Mouse (Mus musculus): ENCODE results near the gene Agtrap. TPM values are rescaled to one million over a fixed set of nuclear protein-coding genes. Genes with fewer than 3 reads are reported as not detected.
"Not testable (repeated sequence)": the region's sequence is repeated elsewhere in the genome, so short reads cannot be mapped to it uniquely, and the experiment has no call there.

The Agtrap gene
- polyA plus RNA-seq, 1 experiment from 2014 or later = 10.9 TPM

GRCm38 (mm10) chr4:148053417-148053920 is 34.4 kb downstream of the Agtrap start:
- Histone ChIP-seq H3K9ac (ENCODE audit: low read depth, low read length) (no peak overlapping the region), H3K4me2 (replicated peaks; ENCODE audit: low read depth, low read length) (no peak overlapping the region), H3K27ac (ENCODE audit: low read depth, low read length) (no peak overlapping the region), H3K9me3 (ENCODE audit: control insufficient read depth, low read length) (no peaks in the 10 kb centered on the region), H3K27me3 (ENCODE audit: control insufficient read depth, insufficient read depth, low read length) (no peaks in the 10 kb centered on the region), H3K36me3 (ENCODE audit: control insufficient read depth, insufficient read depth, low read length) (peaks cover 24% of the 10 kb centered on the region), H3K4me1 (replicated peaks; ENCODE audit: control insufficient read depth, insufficient read depth, low read length) (no peaks in the 10 kb centered on the region), H3K4me3 (ENCODE audit: low read depth, low read length) (no peak overlapping the region)
- WGBS = 95% methylated on average over 12 of the region's 12 CpGs
- ATAC-seq (ENCODE audit: low FRiP score) = no peak
- no peak for DNase-seq (ENCODE audit: low spot score)

GRCm38 (mm10) chr4:148052976-148053375 is 34.9 kb downstream of the Agtrap start:
- H3K4me2 ChIP-seq (replicated peaks; ENCODE audit: low read depth, low read length) = no peak overlapping the region
- no peaks in the 10 kb centered on the region for H3K27me3 ChIP-seq (ENCODE audit: control insufficient read depth, insufficient read depth, low read length)
- no peaks in the 10 kb centered on the region for H3K4me1 ChIP-seq (replicated peaks; ENCODE audit: control insufficient read depth, insufficient read depth, low read length)
- peaks cover 26% of the 10 kb centered on the region for H3K36me3 ChIP-seq (ENCODE audit: control insufficient read depth, insufficient read depth, low read length)
- DNase-seq (ENCODE audit: low spot score) (no peak), ATAC-seq (ENCODE audit: low FRiP score) (no peak)
- 87% methylated on average over 2 of the region's 2 CpGs for WGBS
- no peak overlapping the region for H3K27ac ChIP-seq (ENCODE audit: low read depth, low read length)
- H3K9ac ChIP-seq (ENCODE audit: low read depth, low read length) = no peak overlapping the region
- no peaks in the 10 kb centered on the region for H3K9me3 ChIP-seq (ENCODE audit: control insufficient read depth, low read length)
- H3K4me3 ChIP-seq (ENCODE audit: low read depth, low read length) = no peak overlapping the region

GRCm38 (mm10) chr4:148051886-148052285 is 35.9 kb downstream of the Agtrap start:
- H3K9ac ChIP-seq (ENCODE audit: low read depth, low read length) = no peak overlapping the region
- 91% methylated on average over 11 of the region's 11 CpGs for WGBS
- no peak for DNase-seq (ENCODE audit: low spot score)
- H3K27ac ChIP-seq (ENCODE audit: low read depth, low read length) = no peak overlapping the region
- H3K9me3 ChIP-seq (ENCODE audit: control insufficient read depth, low read length) = no peaks in the 10 kb centered on the region
- peaks cover 24% of the 10 kb centered on the region for H3K36me3 ChIP-seq (ENCODE audit: control insufficient read depth, insufficient read depth, low read length)
- no peak for ATAC-seq (ENCODE audit: low FRiP score)
- H3K27me3 ChIP-seq (ENCODE audit: control insufficient read depth, insufficient read depth, low read length) = no peaks in the 10 kb centered on the region
- no peak overlapping the region for H3K4me2 ChIP-seq (replicated peaks; ENCODE audit: low read depth, low read length)
- H3K4me3 ChIP-seq (ENCODE audit: low read depth, low read length) = no peak overlapping the region
- H3K4me1 ChIP-seq (replicated peaks; ENCODE audit: control insufficient read depth, insufficient read depth, low read length) = no peaks in the 10 kb centered on the region

GRCm38 (mm10) chr4:148051046-148051776 is 36.6 kb downstream of the Agtrap start:
- ATAC-seq (ENCODE audit: low FRiP score) (no peak), DNase-seq (ENCODE audit: low spot score) (no peak)
- Histone ChIP-seq H3K4me2 (replicated peaks; ENCODE audit: low read depth, low read length) (no peak overlapping the region), H3K9me3 (ENCODE audit: control insufficient read depth, low read length) (no peaks in the 10 kb centered on the region), H3K36me3 (ENCODE audit: control insufficient read depth, insufficient read depth, low read length) (peaks cover 20% of the 10 kb centered on the region), H3K4me3 (ENCODE audit: low read depth, low read length) (no peak overlapping the region), H3K4me1 (replicated peaks; ENCODE audit: control insufficient read depth, insufficient read depth, low read length) (no peaks in the 10 kb centered on the region), H3K27ac (ENCODE audit: low read depth, low read length) (no peak overlapping the region), H3K9ac (ENCODE audit: low read depth, low read length) (no peak overlapping the region), H3K27me3 (ENCODE audit: control insufficient read depth, insufficient read depth, low read length) (no peaks in the 10 kb centered on the region)
- WGBS = 94% methylated on average over 13 of the region's 13 CpGs

- H3K4me1 ChIP-seq (replicated peaks; ENCODE audit: control insufficient read depth, insufficient read depth, low read length); H3K9ac ChIP-seq (ENCODE audit: low read depth, low read length); H3K27ac ChIP-seq (ENCODE audit: low read depth, low read length); H3K9me3 ChIP-seq (ENCODE audit: control insufficient read depth, low read length); ATAC-seq (ENCODE audit: low FRiP score); H3K4me3 ChIP-seq (ENCODE audit: low read depth, low read length); H3K4me2 ChIP-seq (replicated peaks; ENCODE audit: low read depth, low read length); DNase-seq (ENCODE audit: low spot score); H3K27me3 ChIP-seq (ENCODE audit: control insufficient read depth, insufficient read depth, low read length): not testable (repeated sequence)
- peaks cover 12% of the 10 kb centered on the region for H3K36me3 ChIP-seq (ENCODE audit: control insufficient read depth, insufficient read depth, low read length)
- 95% methylated on average over 3 of the region's 3 CpGs for WGBS
Measured at GRCm38 (mm10) chr4:148050396-148050914, 37.4 kb downstream of the Agtrap start.

- ATAC-seq (ENCODE audit: low FRiP score) = no peak
- Histone ChIP-seq H3K36me3 (ENCODE audit: control insufficient read depth, insufficient read depth, low read length) (peaks cover 5% of the 10 kb centered on the region), H3K4me2 (replicated peaks; ENCODE audit: low read depth, low read length) (no peak overlapping the region), H3K9me3 (ENCODE audit: control insufficient read depth, low read length) (no peaks in the 10 kb centered on the region), H3K4me3 (ENCODE audit: low read depth, low read length) (no peak overlapping the region), H3K27me3 (ENCODE audit: control insufficient read depth, insufficient read depth, low read length) (no peaks in the 10 kb centered on the region), H3K4me1 (replicated peaks; ENCODE audit: control insufficient read depth, insufficient read depth, low read length) (0 out of 2 replicates have a peak, but pooled peaks cover 6% of the 10 kb centered on the region), H3K27ac (ENCODE audit: low read depth, low read length) (no peak overlapping the region), H3K9ac (ENCODE audit: low read depth, low read length) (no peak overlapping the region)
- WGBS = 63% methylated on average over 4 of the region's 4 CpGs
- no peak for DNase-seq (ENCODE audit: low spot score)
Measured at GRCm38 (mm10) chr4:148046450-148047031, 41.3 kb downstream of the Agtrap start.

- H3K9me3 ChIP-seq (ENCODE audit: control insufficient read depth, low read length) = no peaks in the 10 kb centered on the region
- WGBS = 100% methylated on average over 2 of the region's 2 CpGs
- H3K36me3 ChIP-seq (ENCODE audit: control insufficient read depth, insufficient read depth, low read length) = peaks cover 5% of the 10 kb centered on the region
- ATAC-seq (ENCODE audit: low FRiP score) = no peak
- peaks cover 15% of the 10 kb centered on the region for H3K4me1 ChIP-seq (replicated peaks; ENCODE audit: control insufficient read depth, insufficient read depth, low read length)
- DNase-seq (ENCODE audit: low spot score) = no peak
- H3K9ac ChIP-seq (ENCODE audit: low read depth, low read length) = no peak overlapping the region
- no peak overlapping the region for H3K4me3 ChIP-seq (ENCODE audit: low read depth, low read length)
- no peak overlapping the region for H3K27ac ChIP-seq (ENCODE audit: low read depth, low read length)
- H3K27me3 ChIP-seq (ENCODE audit: control insufficient read depth, insufficient read depth, low read length) = no peaks in the 10 kb centered on the region
- no peak overlapping the region for H3K4me2 ChIP-seq (replicated peaks; ENCODE audit: low read depth, low read length)
Measured at GRCm38 (mm10) chr4:148044113-148044512, 43.7 kb downstream of the Agtrap start.

GRCm38 (mm10) chr4:148043327-148043726 is 44.5 kb downstream of the Agtrap start:
- not testable (repeated sequence) for H3K36me3 ChIP-seq (ENCODE audit: control insufficient read depth, insufficient read depth, low read length); H3K4me2 ChIP-seq (replicated peaks; ENCODE audit: low read depth, low read length); H3K9ac ChIP-seq (ENCODE audit: low read depth, low read length); H3K27me3 ChIP-seq (ENCODE audit: control insufficient read depth, insufficient read depth, low read length); H3K4me3 ChIP-seq (ENCODE audit: low read depth, low read length); DNase-seq (ENCODE audit: low spot score); H3K9me3 ChIP-seq (ENCODE audit: control insufficient read depth, low read length); ATAC-seq (ENCODE audit: low FRiP score); H3K27ac ChIP-seq (ENCODE audit: low read depth, low read length)
- H3K4me1 ChIP-seq (replicated peaks; ENCODE audit: control insufficient read depth, insufficient read depth, low read length) = peaks cover 15% of the 10 kb centered on the region
- 85% methylated on average over 6 of the region's 8 CpGs for WGBS

Data from hindbrain, embryonic 11.5 days (tissue).